Mouse (Mus musculus) megakaryocyte, embryonic 14.5 days (primary cell): ENCODE measurements around the gene Pla2g16.

Experiments
- FLI1 ChIP-seq: IDR thresholded peaks from 2 replicates; pipeline ENCODE4 v1.6.1; 2012; ENCODE audit warnings: low read length, inconsistent platforms, mixed read lengths
- GATA1 ChIP-seq: IDR thresholded peaks from 3 replicates; pipeline ENCODE4 v1.6.1; 2012; ENCODE audit warnings: mixed read lengths, low read length, inconsistent platforms, borderline replicate concordance

DNA sequence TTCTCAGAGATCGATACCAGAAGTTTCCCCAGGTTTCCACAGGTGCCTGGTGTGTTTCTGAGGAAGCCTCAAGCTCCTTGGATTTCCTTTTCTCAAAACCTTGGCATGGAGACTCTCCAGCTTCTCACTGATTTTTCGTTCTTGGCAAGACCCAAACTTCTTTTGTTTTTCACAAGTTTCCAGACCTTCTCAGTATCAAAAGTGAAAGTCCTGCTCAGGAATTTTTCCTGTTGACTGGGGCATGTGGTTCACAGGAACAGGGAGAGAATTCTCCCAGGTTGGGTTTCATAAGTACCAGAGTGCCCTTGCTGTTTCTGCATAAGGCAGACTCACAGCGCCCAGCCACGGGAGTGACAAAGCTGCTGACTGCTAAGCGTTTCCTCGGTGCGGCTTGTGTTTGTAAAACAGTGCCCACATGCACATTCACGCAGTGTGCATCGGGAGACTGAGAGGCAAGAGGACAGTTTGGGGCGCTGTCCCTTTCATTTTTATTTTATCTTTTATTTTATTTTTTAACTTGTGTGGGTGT lies 5.4 kb downstream of the Pla2g16 start:
- TF ChIP-seq GATA1 = no peak
- TF ChIP-seq FLI1 = no peak
